Mouse (Mus musculus): ENCODE data around the gene Prrc2b. TPM values are rescaled to one million over a fixed set of nuclear protein-coding genes. Genes with fewer than 3 reads are reported as not detected.

The Prrc2b gene
- polyA plus RNA-seq, 1 experiment from 2014 or later: 30.4 TPM

- no peak for ATAC-seq (ENCODE audit: low FRiP score, low TSS enrichment)
- Histone ChIP-seq H3K4me2 (replicated peaks; ENCODE audit: low read depth, low read length) (peak overlapping the region; percentile 32; the same call in 1 of the 2 replicates), H3K27me3 (ENCODE audit: insufficient read depth, low read length) (no peaks in the 10 kb centered on the region), H3K4me3 (ENCODE audit: low read length) (no peak overlapping the region), H3K9ac (replicated peaks; ENCODE audit: low read length) (peak overlapping the region; percentile 27; the same call in 1 of the 2 replicates), H3K36me3 (ENCODE audit: insufficient read depth, low read length) (no peaks in the 10 kb centered on the region), H3K4me1 (ENCODE audit: insufficient read depth, low read length) (peaks cover 62% of the 10 kb centered on the region), H3K27ac (ENCODE audit: low read length) (peak overlapping the region; percentile 91), H3K9me3 (ENCODE audit: low read length) (no peaks in the 10 kb centered on the region)
- WGBS: 87% methylated on average over 6 of the region's 6 CpGs
Observed at GRCm38 (mm10) chr2:32175508-32175907, 24.6 kb downstream of the Prrc2b start.

GRCm38 (mm10) chr2:32176848-32177247 lies 26.0 kb downstream of the Prrc2b start:
- 40% methylated on average over 3 of the region's 3 CpGs for WGBS
- peaks cover 62% of the 10 kb centered on the region for H3K4me1 ChIP-seq (ENCODE audit: insufficient read depth, low read length)

GRCm38 (mm10) chr2:32177397-32178060 lies 26.6 kb downstream of the Prrc2b start:
- H3K27me3 ChIP-seq (ENCODE audit: insufficient read depth, low read length): no peaks in the 10 kb centered on the region
- ATAC-seq (ENCODE audit: low FRiP score, low TSS enrichment): no peak

More at GRCm38 (mm10) chr2:32176848-32177247, 26.0 kb downstream of the Prrc2b start:
- H3K36me3 ChIP-seq (ENCODE audit: insufficient read depth, low read length): no peaks in the 10 kb centered on the region
- no peaks in the 10 kb centered on the region for H3K9me3 ChIP-seq (ENCODE audit: low read length)
- no peak for ATAC-seq (ENCODE audit: low FRiP score, low TSS enrichment)
- H3K9ac ChIP-seq (replicated peaks; ENCODE audit: low read length): no peak overlapping the region
- H3K4me2 ChIP-seq (replicated peaks; ENCODE audit: low read depth, low read length): no peak overlapping the region
- no peaks in the 10 kb centered on the region for H3K27me3 ChIP-seq (ENCODE audit: insufficient read depth, low read length)
- no peak overlapping the region for H3K27ac ChIP-seq (ENCODE audit: low read length)
- H3K4me3 ChIP-seq (ENCODE audit: low read length): no peak overlapping the region

GRCm38 (mm10) chr2:32179363-32179762 lies 28.5 kb downstream of the Prrc2b start:
- no peak overlapping the region for H3K4me3 ChIP-seq (ENCODE audit: low read length)
- H3K9ac ChIP-seq (replicated peaks; ENCODE audit: low read length): no peak overlapping the region
- peak overlapping the region; percentile 9; the same call in 1 of the 2 replicates for H3K27ac ChIP-seq (ENCODE audit: low read length)
- H3K4me2 ChIP-seq (replicated peaks; ENCODE audit: low read depth, low read length): no peak overlapping the region
- H3K36me3 ChIP-seq (ENCODE audit: insufficient read depth, low read length): peaks cover 7% of the 10 kb centered on the region; the same call in 1 of the 2 replicates
- no peaks in the 10 kb centered on the region for H3K9me3 ChIP-seq (ENCODE audit: low read length)
- 56% methylated on average over 6 of the region's 6 CpGs for WGBS
- ATAC-seq (ENCODE audit: low FRiP score, low TSS enrichment): no peak
- H3K4me1 ChIP-seq (ENCODE audit: insufficient read depth, low read length): peaks cover 56% of the 10 kb centered on the region
- no peaks in the 10 kb centered on the region for H3K27me3 ChIP-seq (ENCODE audit: insufficient read depth, low read length)

More at GRCm38 (mm10) chr2:32177397-32178060, 26.6 kb downstream of the Prrc2b start:
- Histone ChIP-seq H3K9me3 (ENCODE audit: low read length) (no peaks in the 10 kb centered on the region), H3K9ac (replicated peaks; ENCODE audit: low read length) (no peak overlapping the region), H3K4me3 (ENCODE audit: low read length) (no peak overlapping the region), H3K4me2 (replicated peaks; ENCODE audit: low read depth, low read length) (no peak overlapping the region), H3K4me1 (ENCODE audit: insufficient read depth, low read length) (peaks cover 64% of the 10 kb centered on the region), H3K36me3 (ENCODE audit: insufficient read depth, low read length) (no peaks in the 10 kb centered on the region), H3K27ac (ENCODE audit: low read length) (no peak overlapping the region)
- WGBS: 52% methylated on average over 11 of the region's 11 CpGs

GRCm38 (mm10) chr2:32180127-32180526 lies 29.2 kb downstream of the Prrc2b start:
- Histone ChIP-seq H3K27me3 (ENCODE audit: insufficient read depth, low read length) (no peaks in the 10 kb centered on the region), H3K9me3 (ENCODE audit: low read length) (no peaks in the 10 kb centered on the region), H3K4me2 (replicated peaks; ENCODE audit: low read depth, low read length) (no peak overlapping the region), H3K4me3 (ENCODE audit: low read length) (no peak overlapping the region), H3K4me1 (ENCODE audit: insufficient read depth, low read length) (peaks cover 48% of the 10 kb centered on the region), H3K9ac (replicated peaks; ENCODE audit: low read length) (no peak overlapping the region), H3K36me3 (ENCODE audit: insufficient read depth, low read length) (peaks cover 11% of the 10 kb centered on the region), H3K27ac (ENCODE audit: low read length) (no peak overlapping the region)
- no peak for ATAC-seq (ENCODE audit: low FRiP score, low TSS enrichment)
- 92% methylated on average over 12 of the region's 12 CpGs for WGBS

- no peaks in the 10 kb centered on the region for H3K27me3 ChIP-seq (ENCODE audit: insufficient read depth, low read length)
- H3K9ac ChIP-seq (replicated peaks; ENCODE audit: low read length): no peak overlapping the region
- no peak overlapping the region for H3K4me2 ChIP-seq (replicated peaks; ENCODE audit: low read depth, low read length)
- no peaks in the 10 kb centered on the region for H3K9me3 ChIP-seq (ENCODE audit: low read length)
- H3K4me1 ChIP-seq (ENCODE audit: insufficient read depth, low read length): peaks cover 42% of the 10 kb centered on the region
- peaks cover 19% of the 10 kb centered on the region for H3K36me3 ChIP-seq (ENCODE audit: insufficient read depth, low read length)
- ATAC-seq (ENCODE audit: low FRiP score, low TSS enrichment): no peak
- WGBS: 80% methylated on average over 5 of the region's 5 CpGs
- no peak overlapping the region for H3K27ac ChIP-seq (ENCODE audit: low read length)
- H3K4me3 ChIP-seq (ENCODE audit: low read length): no peak overlapping the region
Observed at GRCm38 (mm10) chr2:32181364-32181763, 30.5 kb downstream of the Prrc2b start.

GRCm38 (mm10) chr2:32182119-32182518 lies 31.2 kb downstream of the Prrc2b start:
- no peak overlapping the region for H3K4me2 ChIP-seq (replicated peaks; ENCODE audit: low read depth, low read length)
- no peak overlapping the region for H3K27ac ChIP-seq (ENCODE audit: low read length)
- 80% methylated on average over 9 of the region's 9 CpGs for WGBS

GRCm38 (mm10) chr2:32182676-32183296 lies 31.9 kb downstream of the Prrc2b start:
- Histone ChIP-seq H3K27me3 (ENCODE audit: insufficient read depth, low read length) (no peaks in the 10 kb centered on the region), H3K4me2 (replicated peaks; ENCODE audit: low read depth, low read length) (no peak overlapping the region), H3K9ac (replicated peaks; ENCODE audit: low read length) (no peak overlapping the region), H3K4me3 (ENCODE audit: low read length) (no peak overlapping the region), H3K36me3 (ENCODE audit: insufficient read depth, low read length) (peaks cover 33% of the 10 kb centered on the region), H3K9me3 (ENCODE audit: low read length) (no peaks in the 10 kb centered on the region), H3K4me1 (ENCODE audit: insufficient read depth, low read length) (peaks cover 30% of the 10 kb centered on the region), H3K27ac (ENCODE audit: low read length) (peak overlapping the region; percentile 41; the same call in 1 of the 2 replicates)
- 63% methylated on average over 13 of the region's 13 CpGs for WGBS
- no peak for ATAC-seq (ENCODE audit: low FRiP score, low TSS enrichment)

More at GRCm38 (mm10) chr2:32182119-32182518, 31.2 kb downstream of the Prrc2b start:
- Histone ChIP-seq H3K36me3 (ENCODE audit: insufficient read depth, low read length) (peaks cover 27% of the 10 kb centered on the region), H3K4me1 (ENCODE audit: insufficient read depth, low read length) (peaks cover 36% of the 10 kb centered on the region), H3K9me3 (ENCODE audit: low read length) (no peaks in the 10 kb centered on the region), H3K4me3 (ENCODE audit: low read length) (no peak overlapping the region), H3K27me3 (ENCODE audit: insufficient read depth, low read length) (no peaks in the 10 kb centered on the region), H3K9ac (replicated peaks; ENCODE audit: low read length) (no peak overlapping the region)
- no peak for ATAC-seq (ENCODE audit: low FRiP score, low TSS enrichment)

GRCm38 (mm10) chr2:32187019-32187551 lies 36.2 kb downstream of the Prrc2b start:
- H3K4me3 ChIP-seq (ENCODE audit: low read length): no peak overlapping the region
- 93% methylated on average over 13 of the region's 13 CpGs for WGBS
- H3K27me3 ChIP-seq (ENCODE audit: insufficient read depth, low read length): no peaks in the 10 kb centered on the region
- no peak overlapping the region for H3K4me2 ChIP-seq (replicated peaks; ENCODE audit: low read depth, low read length)
- H3K4me1 ChIP-seq (ENCODE audit: insufficient read depth, low read length): peaks cover 10% of the 10 kb centered on the region; the same call in 1 of the 2 replicates
- no peak overlapping the region for H3K27ac ChIP-seq (ENCODE audit: low read length)
- no peak overlapping the region for H3K9ac ChIP-seq (replicated peaks; ENCODE audit: low read length)
- ATAC-seq (ENCODE audit: low FRiP score, low TSS enrichment): no peak
- H3K36me3 ChIP-seq (ENCODE audit: insufficient read depth, low read length): peaks cover 55% of the 10 kb centered on the region
- H3K9me3 ChIP-seq (ENCODE audit: low read length): no peaks in the 10 kb centered on the region

- Histone ChIP-seq H3K36me3 (ENCODE audit: insufficient read depth, low read length) (peaks cover 58% of the 10 kb centered on the region), H3K4me3 (ENCODE audit: low read length) (no peak overlapping the region), H3K9ac (replicated peaks; ENCODE audit: low read length) (no peak overlapping the region), H3K27ac (ENCODE audit: low read length) (no peak overlapping the region), H3K4me2 (replicated peaks; ENCODE audit: low read depth, low read length) (no peak overlapping the region), H3K4me1 (ENCODE audit: insufficient read depth, low read length) (peaks cover 8% of the 10 kb centered on the region; the same call in 1 of the 2 replicates), H3K27me3 (ENCODE audit: insufficient read depth, low read length) (no peaks in the 10 kb centered on the region), H3K9me3 (ENCODE audit: low read length) (no peaks in the 10 kb centered on the region)
- WGBS: 77% methylated on average over 7 of the region's 7 CpGs
- ATAC-seq (ENCODE audit: low FRiP score, low TSS enrichment): no peak
Observed at GRCm38 (mm10) chr2:32187649-32188048, 36.8 kb downstream of the Prrc2b start.
